Mouse (Mus musculus) stomach, postnatal 0 days (tissue): ENCODE results near the gene Sox6.

Experiments
- CTCF ChIP-seq: IDR thresholded peaks from 2 replicates; pipeline ENCODE4 v1.5.1; 2016; ENCODE audit warnings: antibody characterized with exemption, low read depth, mild to moderate bottlenecking, moderate library complexity
- EP300 ChIP-seq: optimal IDR thresholded peaks from 2 replicates; pipeline ENCODE3; 2016; ENCODE audit warnings: antibody characterized with exemption

GRCm38 (mm10) chr7:115545585-115546374, 492.8 kb downstream of the Sox6 start:
- TF ChIP-seq EP300 (no peak), CTCF (no peak)
